Mouse (Mus musculus) left cerebral cortex, adult 18-20 months (tissue): ENCODE measurements around the gene Vmn2r63. TPM values are rescaled to one million over a fixed set of nuclear protein-coding genes. Genes with fewer than 3 reads are reported as not detected.
"Not testable (repeated sequence)": the region's sequence is repeated elsewhere in the genome, so short reads cannot be mapped to it uniquely, and the experiment has no call there.

Source experiments
- DNase-seq, 2 experiments: peaks; one replicate each; pipeline ENCODE4 v3.0.0; 2021 to 2022; ENCODE audit warnings: low spot score in 2 of 2, mixed read lengths in 1 of 2
- long read RNA-seq, 2 experiments: library from polyadenylated mRNA; stranded (forward); transcript quantifications; one replicate each; pipeline ENCODE4 v2.0.0; 2021
- microRNA-seq, 2 experiments: library from miRNA; unstranded; fragments of <30 nt; microRNA quantifications; one replicate each; pipeline ENCODE4 v1.2.0; 2021
- total RNA-seq, 2 experiments: library from RNA; stranded (reverse); gene quantifications; 2 replicates each; pipeline ENCODE4 v1.2.3; 2021

Vmn2r63 gene
- not detected for total RNA-seq
- long read RNA-seq, experiment 1, result 0 reads
- long read RNA-seq, experiment 2, result 0 reads

- DNase-seq, result not testable (repeated sequence)
These were observed at the start of gene Vmn2r63 for GRCm38 (mm10) chr7:42933722-42934121. Gene Vmn2r63, minus strand, starts transcription at chr7:42933822.

DNA sequence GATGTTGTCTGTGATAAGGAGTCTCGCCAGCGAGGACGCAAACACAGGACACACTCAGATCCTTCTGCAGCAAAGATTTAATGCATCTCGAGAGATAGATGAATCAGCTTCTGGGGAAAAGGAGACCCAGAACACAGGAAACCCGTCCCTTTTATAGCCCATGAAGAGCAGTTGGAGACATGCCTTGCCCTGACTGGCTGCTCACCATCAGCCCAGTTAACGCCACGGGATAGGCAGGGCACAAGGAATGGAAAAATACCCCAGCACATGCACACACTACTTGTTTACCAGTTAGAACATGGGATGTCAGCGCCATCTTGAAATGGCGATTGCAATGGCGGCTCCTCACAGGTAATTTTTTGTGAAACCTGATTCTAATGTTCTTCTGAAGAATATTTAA, 47.1 kb upstream of the Vmn2r63 start:
- no peak for DNase-seq

- no peak for DNase-seq
These were observed 46.5 kb upstream of the Vmn2r63 start for GRCm38 (mm10) chr7:42980098-42980497.

GRCm38 (mm10) chr7:42965246-42965645, 31.6 kb upstream of the Vmn2r63 start:
- no peak for DNase-seq

GRCm38 (mm10) chr7:42898067-42898466, 35.6 kb downstream of the Vmn2r63 start:
- not testable (repeated sequence) for DNase-seq

GRCm38 (mm10) chr7:42878090-42878489, 55.5 kb downstream of the Vmn2r63 start:
- no peak for DNase-seq

DNA sequence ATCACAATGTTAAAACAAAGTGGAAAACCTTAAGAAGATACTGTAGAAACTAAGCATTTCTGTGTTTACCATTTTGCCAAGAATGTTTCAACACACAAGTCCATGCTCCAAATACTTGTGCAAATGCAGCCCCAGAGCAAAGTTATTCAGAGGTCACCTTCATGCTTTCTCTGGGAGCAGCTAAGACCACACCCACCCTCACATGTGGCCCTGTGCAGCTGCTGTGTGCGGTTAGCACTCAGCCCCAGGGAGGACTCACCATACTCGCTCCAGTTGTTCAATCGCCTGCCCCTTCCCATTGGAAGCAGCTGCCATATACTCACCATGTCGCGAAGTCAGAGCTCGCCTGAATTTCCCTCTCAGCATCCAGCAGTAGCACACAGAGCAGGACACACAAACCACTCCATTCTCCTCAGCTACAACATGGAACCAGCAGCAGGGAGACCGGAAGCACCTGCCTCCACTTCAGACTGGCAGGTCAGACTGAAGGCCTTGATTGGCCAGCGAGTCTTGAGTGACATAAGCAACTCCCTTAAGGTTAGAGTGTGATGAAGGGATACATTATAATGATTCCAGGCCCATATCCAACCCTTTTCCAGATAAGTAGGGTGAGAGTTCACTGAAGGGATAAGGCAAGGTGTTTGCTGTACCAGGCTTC, 66.7 kb downstream of the Vmn2r63 start, which contains the start of gene Gm2381:
Gene Gm2381 (minus strand): TSS at position 434 of the 658 bp plus-strand sequence.
- DNase-seq, result not testable (repeated sequence)

Small RNA genes lying within 50 kb of the gene (microRNA-seq; reads per million reads assigned to microRNA genes)
- 0 reads per million in 2 experiments for gene Gm23256

Other genes with a start within 250 kb of the Vmn2r63 start
- gene Zfp975, start 241.1 kb downstream of the Vmn2r63 start, total RNA-seq, result 1 to 10 TPM; 7.1 to 7.2 TPM
- gene Gm17067, start 206.8 kb downstream of the Vmn2r63 start, total RNA-seq, result not detected
- gene Vmn2r62, start 140.3 kb downstream of the Vmn2r63 start, total RNA-seq, result not detected
- under 1 TPM; 0.09 to 0.16 TPM for gene Gm2381, start 66.6 kb downstream of the Vmn2r63 start, total RNA-seq
- gene Gm9268, start 84.9 kb upstream of the Vmn2r63 start, total RNA-seq, result not detected
- not detected for gene Zfp936, start 180.4 kb upstream of the Vmn2r63 start, total RNA-seq